Mouse (Mus musculus) liver, embryonic 13.5 days (tissue): ENCODE results near the gene Gpr180. TPM values are rescaled to one million over a fixed set of nuclear protein-coding genes. Genes with fewer than 3 reads are reported as not detected.
A peak's percentile ranks its signal among the peaks of the same experiment; 100 is the strongest.

ENCODE experiments used
- ATAC-seq: fragments of 200-750 bp; cut with Nextera tagmentation; 2 replicates; pipeline ENCODE4 v1.8.0; 2017; ENCODE audit warnings: low read depth, mild to moderate bottlenecking, moderate number of reproducible peaks, moderate library complexity
- DNase-seq: peaks from one replicate; pipeline ENCODE4 v3.0.0; 2022
- H3K27ac ChIP-seq: fragments of 300-500 bp; sonication (generic); 2 replicates; pipeline ENCODE4 v1.5.1; 2015; ENCODE audit warnings: moderate library complexity, mild to moderate bottlenecking, inconsistent platforms
- H3K27me3 ChIP-seq: fragments of 300-500 bp; sonication (generic); 2 replicates; pipeline ENCODE4 v1.6.1; 2015; ENCODE audit warnings: mild to moderate bottlenecking, inconsistent platforms
- H3K36me3 ChIP-seq: fragments of 300-500 bp; sonication (generic); 2 replicates; pipeline ENCODE4 v1.6.1; 2015; ENCODE audit warnings: mild to moderate bottlenecking, inconsistent platforms
- H3K4me1 ChIP-seq: fragments of 300-500 bp; sonication (generic); replicated peaks from 2 replicates; pipeline ENCODE4 v1.6.1; 2015; ENCODE audit warnings: inconsistent platforms
- H3K4me2 ChIP-seq: fragments of 300-500 bp; sonication (generic); 2 replicates; pipeline ENCODE4 v1.6.1; 2015; ENCODE audit warnings: inconsistent platforms, mild to moderate bottlenecking, moderate library complexity
- H3K4me3 ChIP-seq: fragments of 300-500 bp; sonication (generic); replicated peaks from 2 replicates; pipeline ENCODE4 v1.5.1; 2015; ENCODE audit warnings: mild to moderate bottlenecking, inconsistent platforms
- H3K9ac ChIP-seq: fragments of 300-500 bp; sonication (generic); 2 replicates; pipeline ENCODE4 v1.6.1; 2015; ENCODE audit warnings: mild to moderate bottlenecking, inconsistent platforms
- H3K9me3 ChIP-seq: fragments of 300-500 bp; sonication (generic); replicated peaks from 2 replicates; pipeline ENCODE4 v1.6.1; 2016; ENCODE audit warnings: inconsistent platforms
- WGBS: fragments of 180-500 bp; shearing (Covaris S2); methylation state at CpG from one replicate; pipeline ENCODE4 v1.1.7; 2015; ENCODE audit not compliant: insufficient replicate concordance; 5-methylcytosine and 5-hydroxymethylcytosine counted together
- polyA plus RNA-seq: library from polyadenylated mRNA; unstranded; fragments of >200 nt; fragmentation: Nextera tagmentation; extraction: Ambion mirVana; gene quantifications from 2 replicates; pipeline ENCODE4 v1.2.1, GENCODE M21; 2015

The Gpr180 gene
- polyA plus RNA-seq, 1 experiment from 2014 or later: 13.8 TPM

DNA sequence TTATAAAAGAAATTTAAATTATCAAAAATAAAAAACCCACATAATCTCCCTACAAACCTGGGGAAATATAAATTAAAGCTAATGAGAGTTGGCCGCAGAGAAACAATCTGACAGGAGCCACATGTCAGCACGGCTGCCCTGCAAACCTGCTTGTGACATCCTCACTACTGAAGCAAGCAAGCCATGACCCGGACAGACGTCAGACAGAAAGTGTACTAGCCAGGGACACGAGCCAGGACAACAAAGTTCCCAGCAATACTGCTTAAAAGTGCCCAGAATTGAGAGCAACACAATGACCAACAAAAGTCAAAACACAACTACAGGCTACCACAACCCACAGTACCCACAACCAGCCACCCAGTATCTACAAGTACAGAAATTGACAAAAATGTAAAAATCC is 10.7 kb upstream of the Gpr180 start:
- no peak overlapping the region for H3K4me2 ChIP-seq
- H3K9me3 ChIP-seq: no peaks in the 10 kb centered on the region
- ATAC-seq: no peak
- WGBS: 77% methylated on average over 5 of the region's 5 CpGs
- peaks cover 59% of the 10 kb centered on the region for H3K36me3 ChIP-seq
- H3K4me3 ChIP-seq: no peak overlapping the region
- no peaks in the 10 kb centered on the region for H3K27me3 ChIP-seq
- H3K4me1 ChIP-seq: peaks cover 8% of the 10 kb centered on the region
- DNase-seq: no peak
- H3K9ac ChIP-seq: no peak overlapping the region
- H3K27ac ChIP-seq: no peak overlapping the region

DNA sequence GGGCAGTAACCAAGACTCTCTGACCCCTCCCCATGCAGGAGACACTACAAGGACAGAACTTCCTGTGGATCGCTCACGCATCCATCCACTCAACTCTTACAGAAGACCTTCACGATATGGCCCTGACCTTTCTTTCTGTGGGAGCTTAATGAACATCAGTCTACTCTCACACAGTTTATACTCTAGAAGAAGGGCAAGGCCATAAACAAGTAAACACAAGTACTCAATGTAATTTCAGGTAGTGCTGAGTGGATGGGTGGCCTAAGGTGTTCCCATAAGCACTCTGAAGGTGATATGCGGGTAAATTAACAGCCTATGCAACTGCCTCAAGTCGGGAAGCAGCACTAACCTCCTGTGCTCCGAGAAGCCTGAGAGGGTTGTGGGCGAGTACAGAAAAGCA is 5.5 kb upstream of the Gpr180 start:
- Histone ChIP-seq H3K27ac (no peak overlapping the region), H3K27me3 (no peaks in the 10 kb centered on the region), H3K9ac (peak overlapping the region; percentile 82), H3K9me3 (no peaks in the 10 kb centered on the region), H3K4me1 (peaks cover 34% of the 10 kb centered on the region), H3K36me3 (peaks cover 30% of the 10 kb centered on the region), H3K4me2 (peak overlapping the region; percentile 90), H3K4me3 (peak overlapping the region; percentile 77)
- 68% methylated on average over 7 of the region's 7 CpGs for WGBS
- ATAC-seq: no peak
- no peak for DNase-seq

DNA sequence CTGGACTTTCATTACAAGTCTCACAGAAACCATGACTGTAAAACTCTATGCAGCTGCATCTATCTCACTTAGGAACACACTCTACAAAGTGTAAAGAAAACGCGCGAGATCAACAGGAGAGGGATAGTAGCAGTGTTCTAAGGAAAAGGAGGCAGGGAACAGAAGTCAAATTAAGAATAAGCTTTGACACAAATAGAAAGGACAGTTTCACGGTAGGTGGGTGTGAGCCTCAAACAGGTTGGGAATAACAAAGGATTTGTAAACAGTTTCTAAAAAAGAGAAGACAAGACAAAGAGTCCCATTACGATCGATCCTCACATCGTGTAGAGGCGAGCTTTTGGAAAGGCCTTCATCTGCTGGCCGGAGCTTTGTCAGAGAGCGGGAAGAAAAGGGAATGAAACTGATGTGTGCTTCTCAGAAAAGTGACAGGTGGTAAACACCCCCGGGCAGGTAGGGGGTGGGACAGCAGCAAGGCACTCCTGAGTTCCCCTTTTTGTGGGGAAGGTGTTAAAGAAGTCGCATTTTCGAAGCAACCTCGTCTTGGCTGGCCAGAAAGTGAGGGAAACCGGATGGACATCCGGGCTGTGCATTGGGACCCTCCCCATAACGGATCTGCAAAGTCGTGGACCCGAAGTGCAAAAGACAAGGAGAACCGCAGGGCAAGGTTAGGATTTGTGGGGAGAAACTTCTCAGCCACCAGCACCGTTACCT is 4.9 kb upstream of the Gpr180 start:
- ATAC-seq (no peak), DNase-seq (no peak)
- H3K36me3 ChIP-seq: peaks cover 24% of the 10 kb centered on the region
- H3K4me2 ChIP-seq: peak overlapping the region; percentile 90
- H3K4me3 ChIP-seq: peak overlapping the region; percentile 77
- WGBS: 12% methylated on average over 21 of the region's 21 CpGs
- H3K27ac ChIP-seq: peak overlapping the region; percentile 29; the same call in 1 of the 2 replicates
- peak overlapping the region; percentile 82 for H3K9ac ChIP-seq
- no peaks in the 10 kb centered on the region for H3K27me3 ChIP-seq
- no peaks in the 10 kb centered on the region for H3K9me3 ChIP-seq
- H3K4me1 ChIP-seq: peaks cover 36% of the 10 kb centered on the region

DNA sequence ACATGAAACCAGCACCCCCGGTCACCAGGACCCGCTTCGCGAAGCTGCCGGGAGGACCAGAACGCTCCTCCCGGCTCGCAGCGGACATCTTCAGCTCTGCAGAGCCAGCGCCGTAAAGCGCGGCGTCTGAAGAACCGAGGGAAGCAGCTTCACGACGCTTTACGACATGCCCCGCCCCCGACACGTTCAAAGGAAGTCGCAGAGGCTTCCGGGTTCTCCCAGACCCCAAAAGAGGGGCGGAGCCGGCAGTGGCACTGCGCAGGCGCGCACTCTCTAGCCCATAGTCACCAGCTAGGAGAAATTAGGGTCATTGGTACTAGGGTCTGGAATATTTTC is 4.3 kb upstream of the Gpr180 start, which contains the start of gene Tgds:
Tgds (minus strand) TSS at position 114 of the 336 bp plus-strand sequence.
- Histone ChIP-seq H3K9me3 (no peaks in the 10 kb centered on the region), H3K9ac (peak within 1 kb of the TSS; percentile 82), H3K36me3 (peaks cover 19% of the 10 kb centered on the region), H3K4me1 (peaks cover 37% of the 10 kb centered on the region), H3K27ac (peak within 1 kb of the TSS; percentile 29; the same call in 1 of the 2 replicates), H3K4me2 (peak within 1 kb of the TSS; percentile 90), H3K4me3 (peak within 1 kb of the TSS; percentile 77), H3K27me3 (no peaks in the 10 kb centered on the region)
- peak; percentile 67 for ATAC-seq
- peak; percentile 96 for DNase-seq
- under 1% methylated on average over 28 of the region's 28 CpGs for WGBS

DNA sequence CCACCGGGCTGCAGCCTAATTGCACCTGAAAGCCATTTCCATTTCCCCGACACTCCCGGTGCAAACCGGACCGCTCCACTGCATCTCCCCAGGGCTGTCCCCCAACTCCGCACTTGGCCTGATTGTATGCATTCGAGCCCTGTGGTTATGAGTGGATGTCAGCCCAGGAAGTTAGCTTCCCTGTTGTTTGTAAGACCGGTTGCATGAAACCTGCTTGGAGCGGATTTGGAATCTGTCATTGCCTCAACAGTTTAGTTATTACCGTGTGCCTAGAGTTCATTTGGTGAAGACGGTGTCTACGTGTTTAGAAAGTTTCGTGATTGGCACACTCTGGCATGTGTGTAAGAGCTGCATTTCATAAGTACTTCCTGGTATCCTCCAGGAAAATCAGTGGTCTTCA is 529 bp downstream of the Gpr180 start:
- Histone ChIP-seq H3K4me2 (peak overlapping the region; percentile 96), H3K4me3 (peak overlapping the region; percentile 76), H3K9ac (peak overlapping the region; percentile 85), H3K27me3 (no peaks in the 10 kb centered on the region), H3K4me1 (peaks cover 31% of the 10 kb centered on the region), H3K9me3 (no peaks in the 10 kb centered on the region), H3K36me3 (peaks cover 25% of the 10 kb centered on the region), H3K27ac (no peak overlapping the region)
- DNase-seq (no peak), ATAC-seq (no peak)
- WGBS: under 1% methylated on average over 13 of the region's 13 CpGs

DNA sequence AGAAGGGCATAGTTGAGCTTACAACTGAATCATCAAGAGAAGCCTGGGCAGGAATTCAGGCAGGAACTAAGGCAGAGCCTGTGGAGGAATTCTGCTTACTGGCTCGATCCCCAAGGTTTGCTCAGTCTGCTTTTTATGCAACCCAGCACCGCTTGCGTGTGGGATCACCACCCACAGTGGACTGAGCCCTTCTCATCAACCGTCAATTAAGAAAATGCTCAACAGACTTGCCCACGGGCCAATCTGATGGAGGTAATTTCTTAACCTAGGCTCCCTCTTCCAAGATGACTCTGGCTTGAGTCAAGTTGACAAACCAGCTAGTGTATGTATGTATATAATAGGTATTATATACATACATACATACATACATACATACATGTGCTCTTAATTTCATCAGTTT is 5.3 kb downstream of the Gpr180 start:
- peaks cover 25% of the 10 kb centered on the region for H3K36me3 ChIP-seq
- WGBS: 84% methylated on average over 5 of the region's 5 CpGs

DNA sequence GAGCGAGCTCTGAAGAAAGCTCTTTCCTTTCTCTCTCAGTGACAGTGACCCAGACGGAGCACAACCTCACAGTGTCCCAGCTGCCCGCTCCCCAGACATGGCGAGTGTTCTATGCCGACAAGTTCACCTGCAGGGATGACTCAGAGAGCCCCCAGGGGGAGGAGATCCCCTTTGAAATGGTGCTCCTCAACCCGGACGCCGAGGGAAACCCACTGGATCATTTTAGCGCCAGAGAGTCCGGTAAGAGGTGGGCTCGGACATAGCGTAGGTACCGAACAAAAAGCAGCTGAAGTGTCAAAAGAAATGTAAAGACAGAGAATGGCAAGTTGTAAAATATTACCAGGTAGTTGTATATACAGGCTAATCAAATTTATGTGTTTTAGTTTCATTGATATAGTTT is 11.1 kb downstream of the Gpr180 start:
- H3K27me3 ChIP-seq: no peaks in the 10 kb centered on the region
- WGBS: 84% methylated on average over 13 of the region's 13 CpGs
- H3K9me3 ChIP-seq: no peaks in the 10 kb centered on the region
- H3K4me3 ChIP-seq: no peak overlapping the region
- H3K4me2 ChIP-seq: no peak overlapping the region
- no peaks in the 10 kb centered on the region for H3K4me1 ChIP-seq
- H3K36me3 ChIP-seq: peaks cover 9% of the 10 kb centered on the region
- DNase-seq (no peak), ATAC-seq (no peak)
- no peak overlapping the region for H3K27ac ChIP-seq
- H3K9ac ChIP-seq: no peak overlapping the region

More for the DNA sequence above, 5.3 kb downstream of the Gpr180 start:
- peaks cover 10% of the 10 kb centered on the region for H3K4me1 ChIP-seq
- DNase-seq (no peak), ATAC-seq (no peak)
- no peaks in the 10 kb centered on the region for H3K27me3 ChIP-seq
- H3K4me2 ChIP-seq: no peak overlapping the region
- no peak overlapping the region for H3K4me3 ChIP-seq
- no peaks in the 10 kb centered on the region for H3K9me3 ChIP-seq
- H3K9ac ChIP-seq: no peak overlapping the region
- no peak overlapping the region for H3K27ac ChIP-seq

DNA sequence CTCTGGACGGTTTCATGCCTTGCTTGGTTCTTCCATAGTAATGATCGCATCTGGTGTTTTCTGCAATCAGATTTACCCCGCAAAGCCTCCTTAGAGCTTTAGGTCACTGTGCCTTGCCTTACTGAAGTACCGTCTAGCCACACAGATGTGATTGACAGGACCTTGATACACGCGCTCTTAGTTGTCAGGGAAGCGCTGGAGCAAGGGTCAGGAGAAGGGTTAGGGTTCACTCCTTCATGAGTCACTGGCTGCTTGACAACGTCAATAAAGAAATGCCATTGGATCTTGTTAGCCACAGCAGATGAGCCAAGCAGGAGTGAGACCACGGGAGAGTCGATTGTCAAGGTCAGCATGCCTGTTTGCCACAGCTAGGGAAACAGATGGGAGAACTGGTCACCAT is 11.6 kb downstream of the Gpr180 start:
- Histone ChIP-seq H3K4me2 (no peak overlapping the region), H3K36me3 (peaks cover 13% of the 10 kb centered on the region), H3K27me3 (no peaks in the 10 kb centered on the region), H3K4me3 (no peak overlapping the region), H3K27ac (no peak overlapping the region), H3K9ac (no peak overlapping the region), H3K9me3 (no peaks in the 10 kb centered on the region), H3K4me1 (no peaks in the 10 kb centered on the region)
- 74% methylated on average over 10 of the region's 10 CpGs for WGBS
- no peak for ATAC-seq
- DNase-seq: no peak

DNA sequence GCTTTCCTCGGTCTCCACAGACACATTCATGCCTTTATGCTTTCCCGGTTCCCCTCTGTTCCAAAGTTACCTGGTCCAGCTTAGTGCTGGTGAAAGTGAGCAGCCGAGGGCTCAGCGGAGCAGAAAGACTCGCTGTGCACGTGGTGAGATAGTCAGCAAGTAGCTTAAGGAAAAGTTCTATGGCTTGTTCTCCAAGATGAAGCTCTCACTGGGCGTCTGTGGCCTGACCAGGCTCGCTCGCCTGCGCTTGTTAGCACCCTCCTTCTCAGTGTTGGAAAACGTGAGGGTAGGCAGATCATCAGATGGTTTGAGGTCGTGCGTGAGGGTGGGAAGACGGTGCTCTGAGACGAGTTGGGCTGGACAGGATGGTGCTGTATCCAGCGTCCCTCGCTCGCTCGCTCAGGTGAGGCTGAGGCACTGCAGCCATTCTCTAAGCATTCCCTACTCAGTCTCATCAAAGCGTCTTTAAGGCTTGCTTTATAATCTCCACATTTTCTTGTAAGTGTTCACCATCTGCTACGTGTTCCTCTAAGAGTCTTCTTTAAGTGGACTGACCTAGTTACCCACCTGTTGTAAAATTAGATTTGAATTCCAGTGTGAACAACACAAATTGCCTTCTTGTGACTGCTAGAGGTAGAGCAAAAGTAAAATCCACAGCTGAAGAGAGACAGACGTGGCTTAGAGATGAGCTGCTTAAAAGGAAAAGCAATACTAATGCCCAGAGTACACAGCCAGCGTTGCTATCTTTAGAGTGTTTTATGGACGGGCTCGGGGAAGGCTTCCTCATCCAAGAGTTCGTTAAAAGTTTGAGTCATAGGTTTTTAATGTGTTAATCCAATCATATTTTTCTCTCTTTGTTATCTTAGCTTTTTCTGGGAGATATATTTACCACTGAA is 13.9 kb downstream of the Gpr180 start:
- WGBS: 76% methylated on average over 26 of the region's 26 CpGs
- no peak overlapping the region for H3K9ac ChIP-seq
- no peak for DNase-seq

DNA sequence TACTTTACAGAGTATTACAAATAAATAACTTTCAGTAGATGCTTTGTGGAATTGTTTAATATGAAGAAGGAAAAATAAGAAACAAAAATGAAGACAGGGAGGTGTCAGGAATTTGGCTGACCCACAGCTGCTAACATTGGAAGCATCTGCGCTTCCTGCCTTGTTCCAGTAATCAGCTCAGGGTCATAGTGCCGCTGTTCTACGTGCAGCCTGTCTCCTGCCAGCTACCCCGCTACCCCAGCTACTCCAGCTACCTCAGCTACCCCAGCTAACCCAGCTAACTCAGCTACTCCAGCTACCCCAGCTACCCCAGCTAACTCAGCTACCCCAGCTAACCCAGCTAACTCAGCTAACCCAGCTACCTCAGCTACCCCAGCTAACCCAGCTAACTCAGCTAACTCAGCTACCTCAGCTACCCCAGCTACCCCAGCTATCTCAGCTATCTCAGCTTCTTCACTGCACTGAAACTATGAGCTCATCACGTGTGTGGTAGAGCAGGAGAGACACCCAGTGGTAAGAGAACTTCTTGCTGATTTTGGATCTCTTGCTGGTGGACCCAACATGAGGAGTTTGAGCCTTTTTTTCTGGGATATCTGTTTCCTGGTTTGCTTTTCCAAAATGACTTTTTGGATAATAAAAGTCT is 14.8 kb downstream of the Gpr180 start:
- Histone ChIP-seq H3K9ac (no peak overlapping the region), H3K4me1 (no peaks in the 10 kb centered on the region), H3K9me3 (no peaks in the 10 kb centered on the region), H3K36me3 (peaks cover 18% of the 10 kb centered on the region), H3K4me3 (no peak overlapping the region), H3K27me3 (no peaks in the 10 kb centered on the region), H3K4me2 (no peak overlapping the region), H3K27ac (no peak overlapping the region)
- no peak for DNase-seq
- no peak for ATAC-seq
- WGBS: 67% methylated on average over 5 of the region's 5 CpGs

More for the DNA sequence above, 13.9 kb downstream of the Gpr180 start:
- H3K27ac ChIP-seq: no peak overlapping the region
- peaks cover 18% of the 10 kb centered on the region for H3K36me3 ChIP-seq
- H3K4me2 ChIP-seq: no peak overlapping the region
- H3K4me3 ChIP-seq: no peak overlapping the region
- no peaks in the 10 kb centered on the region for H3K27me3 ChIP-seq
- no peaks in the 10 kb centered on the region for H3K4me1 ChIP-seq
- H3K9me3 ChIP-seq: no peaks in the 10 kb centered on the region
- ATAC-seq: no peak

DNA sequence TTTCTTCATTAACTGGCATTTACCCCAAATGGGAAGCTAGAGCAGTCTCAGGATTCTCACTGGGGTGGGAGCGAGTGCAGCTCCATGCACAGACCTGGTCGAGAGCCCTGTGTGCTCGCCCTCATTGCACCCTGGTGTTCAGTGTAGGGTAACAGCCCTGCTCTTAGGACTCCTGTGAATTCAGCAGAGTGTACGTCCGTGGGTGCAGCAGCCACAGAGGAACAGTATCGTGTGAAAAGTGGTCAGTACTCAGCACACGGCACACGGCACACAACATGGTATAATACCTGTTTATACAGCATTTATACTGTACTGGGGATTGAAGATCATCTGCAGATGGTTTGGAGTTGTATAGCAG is 15.3 kb downstream of the Gpr180 start:
- no peak for ATAC-seq

More for the DNA sequence above, 15.3 kb downstream of the Gpr180 start:
- no peak overlapping the region for H3K9ac ChIP-seq
- no peak overlapping the region for H3K4me3 ChIP-seq
- H3K4me2 ChIP-seq: no peak overlapping the region
- DNase-seq: no peak
- H3K27ac ChIP-seq: no peak overlapping the region
- no peaks in the 10 kb centered on the region for H3K9me3 ChIP-seq
- no peaks in the 10 kb centered on the region for H3K27me3 ChIP-seq
- H3K4me1 ChIP-seq: no peaks in the 10 kb centered on the region
- 79% methylated on average over 8 of the region's 8 CpGs for WGBS
- H3K36me3 ChIP-seq: peaks cover 18% of the 10 kb centered on the region
